Mouse (Mus musculus) adrenal gland, postnatal 10 days (tissue): ENCODE data around the gene Opn4. TPM values are rescaled to one million over a fixed set of nuclear protein-coding genes. Genes with fewer than 3 reads are reported as not detected.
A peak's percentile ranks its signal among the peaks of the same experiment; 100 is the strongest.

Source experiments
- DNase-seq: peaks from one replicate; pipeline ENCODE4 v3.0.0; 2021; ENCODE audit warnings: mixed read lengths
- total RNA-seq, 2 experiments: library from RNA; stranded (reverse); gene quantifications; 2 replicates each; pipeline ENCODE4 v1.2.3; 2021

Gene Opn4
- total RNA-seq, 2 experiments from 2014 or later, result not detected

- DNase-seq, result no peak
These were observed 37.5 kb downstream of the Opn4 start for GRCm38 (mm10) chr14:34562393-34562792.

- no peak for DNase-seq
These were observed 38.3 kb downstream of the Opn4 start for GRCm38 (mm10) chr14:34561647-34562046.

DNA sequence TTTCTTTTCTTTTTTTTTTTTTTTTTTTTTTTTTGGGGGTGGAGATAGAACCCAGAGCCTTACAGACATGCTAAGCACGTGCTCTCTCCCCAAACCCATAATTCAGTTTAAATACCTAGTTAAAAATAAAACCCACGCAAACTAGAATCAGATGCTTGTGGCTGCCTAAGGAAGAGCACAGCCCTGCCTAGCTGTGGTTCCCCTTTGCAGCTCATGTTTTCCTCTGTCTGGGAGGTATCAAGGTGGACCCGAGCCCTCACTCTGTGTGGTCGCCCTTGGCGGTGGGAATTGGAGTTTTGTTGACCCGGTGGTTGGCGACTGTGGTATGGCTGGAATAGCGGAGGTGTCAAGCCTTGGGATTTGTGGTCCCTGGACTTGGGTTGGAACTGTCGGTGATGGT, 41.0 kb downstream of the Opn4 start:
- no peak for DNase-seq

DNA sequence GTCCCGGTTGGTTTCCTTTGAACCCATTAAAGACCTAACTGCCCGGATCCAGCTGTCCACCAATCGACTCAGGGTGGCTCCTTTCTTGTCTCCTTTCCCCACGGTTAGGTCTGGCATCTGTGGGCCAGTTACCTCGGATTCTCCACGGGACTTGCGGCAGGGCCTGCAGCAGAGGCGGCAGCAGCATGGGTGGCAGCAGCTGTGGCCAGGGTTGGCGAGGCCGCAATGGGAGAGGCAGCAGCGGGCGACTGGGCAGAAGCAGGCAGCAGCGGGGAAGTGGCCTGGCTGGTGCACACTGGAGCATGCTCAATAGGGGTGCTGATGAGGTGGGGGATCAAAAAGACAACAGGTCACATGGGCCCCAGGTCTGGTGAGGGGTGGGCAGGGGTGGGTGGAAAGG, 44.7 kb downstream of the Opn4 start:
- no peak for DNase-seq

DNA sequence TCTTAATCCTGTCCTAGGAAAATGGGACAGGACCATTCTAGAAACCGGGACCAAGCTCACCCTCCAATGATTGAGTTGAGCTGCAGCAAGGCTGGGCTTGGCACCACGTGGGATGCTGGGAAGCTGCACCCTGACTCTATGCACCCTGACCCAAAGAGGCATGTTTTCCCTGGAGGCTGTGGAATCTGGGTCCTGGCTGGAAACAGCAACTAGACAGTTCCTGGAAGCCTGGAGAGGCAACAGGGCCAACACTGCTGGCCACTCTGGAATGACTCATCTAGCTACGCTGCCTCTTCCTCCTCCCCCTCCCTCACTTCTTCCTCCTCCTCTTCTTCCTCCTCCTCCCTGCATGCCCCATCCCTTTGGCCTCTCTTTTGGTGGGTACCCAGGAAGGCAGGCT, 45.9 kb downstream of the Opn4 start:
- DNase-seq, result peak; percentile 62

DNA sequence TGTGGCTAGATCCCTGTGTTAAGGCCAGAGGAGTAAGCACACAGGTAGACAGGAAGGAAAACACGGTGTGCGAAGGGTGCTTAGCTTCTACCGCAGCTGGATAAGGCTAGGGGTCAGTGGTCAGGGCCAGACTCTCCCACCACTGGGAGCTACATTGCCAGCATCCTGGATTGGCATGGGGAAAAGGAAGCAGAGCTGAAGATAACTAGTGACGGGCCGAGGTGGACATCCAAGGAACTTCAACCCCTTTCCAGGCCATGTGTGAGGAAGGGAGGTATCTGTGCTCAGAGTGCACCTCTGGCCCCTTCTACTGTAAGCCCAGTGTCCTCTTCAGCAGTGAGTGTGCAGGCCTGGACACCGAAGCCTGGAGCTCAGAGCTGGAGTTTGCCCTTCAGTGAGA, 46.5 kb downstream of the Opn4 start:
- no peak for DNase-seq

- no peak for DNase-seq
These were observed 47.7 kb downstream of the Opn4 start for GRCm38 (mm10) chr14:34552226-34552625.

DNA sequence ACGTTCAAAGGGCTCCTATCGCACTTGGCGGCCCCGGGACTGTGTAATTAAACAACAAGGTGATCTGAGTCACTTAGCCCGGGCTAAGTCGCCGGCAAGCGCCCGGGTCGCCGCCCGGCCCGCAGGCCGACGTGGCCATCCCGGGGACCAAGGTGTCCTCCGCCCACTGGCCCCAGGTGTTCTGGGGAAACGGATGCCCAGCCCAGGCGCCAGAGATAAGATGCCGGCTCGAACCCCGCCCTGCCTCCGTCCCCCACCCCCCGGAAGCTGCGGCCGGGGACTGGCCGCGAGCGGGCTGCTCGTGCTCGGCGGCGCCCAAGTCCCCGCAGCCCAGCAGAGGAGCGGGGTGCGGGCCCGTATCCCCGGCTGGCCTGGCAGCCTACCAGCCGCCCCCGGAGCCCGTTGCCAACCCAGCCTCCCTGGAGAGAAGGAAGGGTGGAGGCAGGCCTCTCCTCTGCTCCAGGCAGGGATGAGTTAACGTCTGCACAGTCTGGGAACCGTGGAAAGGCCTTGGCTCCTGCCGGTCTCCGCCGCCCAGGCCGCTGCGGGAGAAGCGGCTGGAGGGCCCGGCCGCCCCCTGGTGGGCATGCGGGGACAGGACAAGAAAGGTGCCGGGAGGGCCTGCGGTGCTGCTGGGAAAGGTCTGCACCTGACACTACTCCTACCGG, 50.8 kb downstream of the Opn4 start:
- DNase-seq, result peak; percentile 91

DNA sequence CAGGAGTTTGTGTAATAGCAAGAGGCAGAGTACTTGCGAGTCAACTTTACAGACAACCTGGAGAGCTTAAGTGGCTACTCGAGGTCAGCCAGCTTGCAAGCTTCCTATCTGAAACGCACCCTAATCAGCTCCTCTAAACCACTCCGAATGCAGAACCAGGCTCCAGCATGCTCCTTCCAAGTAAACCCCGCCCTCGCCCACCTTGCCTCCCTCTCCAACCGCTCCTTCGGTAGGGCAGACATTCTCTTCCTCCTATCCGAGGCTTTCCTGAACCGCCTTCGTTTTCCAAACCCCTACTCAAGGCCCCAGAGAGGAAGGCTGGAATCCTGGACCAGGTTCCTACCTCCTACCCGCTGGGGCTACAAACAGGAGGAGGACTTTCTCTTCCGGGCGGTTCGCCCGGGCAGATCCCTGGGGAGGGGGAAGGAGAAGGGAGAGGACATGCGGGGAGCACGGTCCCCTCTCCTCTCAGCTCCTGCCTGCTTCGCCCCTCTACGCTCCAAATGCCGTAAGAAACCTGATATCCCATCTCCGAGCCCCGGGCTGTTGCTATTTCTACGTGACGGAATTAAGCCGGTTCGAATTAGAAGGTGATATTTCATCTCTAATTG, 51.4 kb downstream of the Opn4 start:
- DNase-seq, result peak; percentile 77

DNA sequence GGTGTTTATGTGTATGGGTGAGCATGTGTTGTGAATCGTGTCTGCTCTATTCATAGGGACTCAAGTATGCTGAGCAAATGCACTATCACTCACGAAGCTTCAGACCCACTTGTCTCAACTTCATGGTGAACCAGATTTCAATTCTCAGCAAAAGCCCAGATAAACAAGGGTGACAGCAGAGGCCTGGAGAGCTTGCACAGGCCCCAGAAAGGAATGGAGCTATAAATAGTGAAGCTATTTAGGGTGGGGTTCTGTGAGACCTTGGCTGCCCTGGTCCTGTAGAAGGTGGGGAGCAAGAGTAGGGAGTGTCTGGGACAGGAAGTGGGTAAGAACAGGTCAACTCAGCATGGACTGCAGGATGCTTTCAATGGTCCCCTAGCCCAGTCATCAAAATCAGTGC, 55.4 kb downstream of the Opn4 start:
- DNase-seq, result no peak

DNA sequence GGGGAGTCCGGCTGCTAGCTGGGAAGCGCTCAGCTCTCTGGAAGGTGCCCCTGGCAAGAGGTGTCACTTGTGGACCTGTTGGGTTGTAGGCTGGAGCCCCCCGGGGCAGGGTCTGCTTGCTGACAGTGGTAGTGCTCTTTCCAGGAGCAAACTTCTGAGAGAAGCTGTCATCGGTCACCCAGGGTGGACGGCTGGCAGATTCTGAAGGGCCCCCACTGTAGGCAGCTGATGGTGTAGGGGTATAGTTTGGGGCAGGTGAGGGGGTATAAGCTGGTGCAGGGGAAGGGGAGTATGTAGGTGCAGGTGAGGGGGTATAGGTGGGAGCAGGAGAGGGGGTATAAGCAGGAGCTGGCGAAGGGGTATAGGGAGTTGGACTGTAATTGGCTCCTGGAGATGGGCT, 55.9 kb downstream of the Opn4 start:
- no peak for DNase-seq

- no peak for DNase-seq
These were observed 56.3 kb downstream of the Opn4 start for GRCm38 (mm10) chr14:34543596-34543995.

DNA sequence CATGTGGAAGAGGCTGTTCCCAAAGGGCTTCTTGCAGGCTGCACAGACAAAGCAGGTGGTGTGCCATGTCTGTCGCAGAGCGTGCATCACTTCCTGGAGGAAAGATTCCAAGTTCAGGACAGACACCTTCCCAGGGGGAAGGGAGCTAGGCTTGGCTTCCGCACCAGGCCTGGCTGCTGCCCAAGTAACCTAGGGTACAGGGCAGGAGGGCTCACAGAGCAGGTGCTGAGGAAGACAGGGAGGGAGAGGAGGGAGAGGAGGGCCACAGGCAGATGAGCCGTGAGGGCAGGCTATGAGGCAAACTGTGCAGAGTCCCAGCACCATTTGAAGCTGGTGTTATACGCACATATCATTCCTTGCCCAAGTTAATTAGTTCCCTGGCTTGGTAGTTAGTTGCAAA, 58.0 kb downstream of the Opn4 start:
- DNase-seq, result no peak

- peak; percentile 66 for DNase-seq
These were observed 59.2 kb downstream of the Opn4 start for GRCm38 (mm10) chr14:34540685-34541162.

Other genes with a start within 250 kb of the Opn4 start
- gene Fam25c, start 244.7 kb downstream of the Opn4 start, total RNA-seq, result 1 to 10 TPM; 2.3 to 4.2 TPM
- gene Sncg, start 225.4 kb downstream of the Opn4 start, total RNA-seq, result 10 to 100 TPM; 44.7 to 50.3 TPM
- gene Mmrn2, start 224.7 kb downstream of the Opn4 start, total RNA-seq, result 10 to 100 TPM; 25.2 to 34.6 TPM
- gene Bmpr1a, start 96.8 kb downstream of the Opn4 start, total RNA-seq, result 10 to 100 TPM; 50.2 to 55.3 TPM
- gene 9230112D13Rik, start 77.3 kb downstream of the Opn4 start, total RNA-seq, result not detected
- 10 to 100 TPM; 26.5 to 94.8 TPM for gene Ldb3, start 11.5 kb downstream of the Opn4 start, total RNA-seq
- 10 to 100 TPM; 71.0 to 71.4 TPM for gene Wapl, start 73.8 kb upstream of the Opn4 start, total RNA-seq
- gene Grid1, start 220.0 kb upstream of the Opn4 start, total RNA-seq, result under 1 TPM; 0.57 to 0.61 TPM